Mouse (Mus musculus) kidney, postnatal 0 days (tissue): ENCODE results near the gene Carm1. TPM values are rescaled to one million over a fixed set of nuclear protein-coding genes. Genes with fewer than 3 reads are reported as not detected.
"Not testable (repeated sequence)": the region's sequence is repeated elsewhere in the genome, so short reads cannot be mapped to it uniquely, and the experiment has no call there.

ENCODE experiments used
- ATAC-seq: fragments of 200-750 bp; cut with Nextera tagmentation; replicated peaks from 2 replicates; pipeline ENCODE4 v1.8.0; 2017; ENCODE audit warnings: low read depth, moderate number of reproducible peaks, moderate TSS enrichment, moderate library complexity; ENCODE audit not compliant: low FRiP score
- DNase-seq: peaks from one replicate; pipeline ENCODE4 v3.0.0-alpha.2; 2016; ENCODE audit warnings: low spot score
- H3K27ac ChIP-seq: fragments of 300-500 bp; sonication (generic); 2 replicates; pipeline ENCODE4 v1.5.1; 2014; ENCODE audit warnings: mild to moderate bottlenecking
- H3K27me3 ChIP-seq: fragments of 300-500 bp; sonication (generic); 2 replicates; pipeline ENCODE4 v1.6.1; 2014; ENCODE audit warnings: low read length, mixed read lengths; ENCODE audit not compliant: insufficient read depth
- H3K36me3 ChIP-seq: fragments of 300-500 bp; sonication (generic); 2 replicates; pipeline ENCODE4 v1.6.1; 2014; ENCODE audit warnings: low read length, mixed read lengths; ENCODE audit not compliant: insufficient read depth
- H3K4me1 ChIP-seq: fragments of 300-500 bp; sonication (generic); replicated peaks from 2 replicates; pipeline ENCODE4 v1.6.1; 2014; ENCODE audit warnings: antibody characterized with exemption, low read length, mixed read lengths; ENCODE audit not compliant: insufficient read depth
- H3K4me2 ChIP-seq: fragments of 300-500 bp; sonication (generic); 2 replicates; pipeline ENCODE4 v1.6.1; 2014; ENCODE audit warnings: mild to moderate bottlenecking, low read length, moderate library complexity, mixed read lengths
- H3K4me3 ChIP-seq: fragments of 300-500 bp; sonication (generic); replicated peaks from 2 replicates; pipeline ENCODE4 v1.5.1; 2014; ENCODE audit warnings: low read depth, low read length
- H3K9ac ChIP-seq: fragments of 300-500 bp; sonication (generic); 2 replicates; pipeline ENCODE4 v1.6.1; 2014; ENCODE audit warnings: low read depth, low read length
- H3K9me3 ChIP-seq: fragments of 300-500 bp; sonication (generic); replicated peaks from 2 replicates; pipeline ENCODE4 v1.6.1; 2016; ENCODE audit warnings: low read length, inconsistent platforms, mixed read lengths
- CTCF ChIP-seq: IDR thresholded peaks from 2 replicates; pipeline ENCODE4 v1.5.1; 2016; ENCODE audit warnings: antibody characterized with exemption, low read depth, mild to moderate bottlenecking, moderate library complexity
- WGBS: fragments of 180-500 bp; shearing (Covaris S2); extraction: QIAGEN DNeasy Blood & Tissue Kit; methylation state at CpG from one replicate; pipeline ENCODE4 v1.1.7; 2014; 5-methylcytosine and 5-hydroxymethylcytosine counted together
- polyA plus RNA-seq: library from polyadenylated mRNA; unstranded; fragments of >200 nt; fragmentation: Nextera tagmentation; extraction: Ambion mirVana; gene quantifications from 2 replicates; pipeline ENCODE4 v1.2.1, GENCODE M21; 2015

Carm1 gene
- polyA plus RNA-seq, 1 experiment from 2014 or later: 26.3 TPM

DNA sequence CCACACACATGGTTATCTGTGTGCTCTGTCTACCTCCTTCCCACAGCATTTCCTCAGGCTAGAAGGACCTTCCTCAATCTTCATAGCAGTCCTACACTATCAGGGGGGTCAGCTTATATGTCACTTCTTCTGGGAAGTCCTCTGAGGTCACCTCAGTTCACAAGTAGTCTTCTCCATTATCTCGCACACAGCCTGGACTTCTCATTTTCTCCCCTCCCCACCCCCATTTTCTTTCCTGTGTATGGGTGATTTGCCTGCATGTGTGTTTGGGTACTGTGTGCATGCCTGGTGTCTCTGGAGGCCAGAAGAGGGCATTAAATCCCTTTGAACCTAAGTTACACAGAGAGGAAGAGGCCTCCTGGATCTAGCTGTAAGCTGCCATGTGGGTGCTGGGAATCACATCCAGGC is 18.8 kb upstream of the Carm1 start:
- Histone ChIP-seq H3K4me2 (no peak overlapping the region), H3K4me1 (no peaks in the 10 kb centered on the region), H3K27ac (no peak overlapping the region), H3K9me3 (no peaks in the 10 kb centered on the region), H3K27me3 (no peaks in the 10 kb centered on the region), H3K9ac (no peak overlapping the region), H3K36me3 (no peaks in the 10 kb centered on the region), H3K4me3 (no peak overlapping the region)
- ATAC-seq (no peak), DNase-seq (no peak)
- 67% methylated on average over 1 of the region's 1 CpGs for WGBS
- no peak for TF ChIP-seq CTCF

DNA sequence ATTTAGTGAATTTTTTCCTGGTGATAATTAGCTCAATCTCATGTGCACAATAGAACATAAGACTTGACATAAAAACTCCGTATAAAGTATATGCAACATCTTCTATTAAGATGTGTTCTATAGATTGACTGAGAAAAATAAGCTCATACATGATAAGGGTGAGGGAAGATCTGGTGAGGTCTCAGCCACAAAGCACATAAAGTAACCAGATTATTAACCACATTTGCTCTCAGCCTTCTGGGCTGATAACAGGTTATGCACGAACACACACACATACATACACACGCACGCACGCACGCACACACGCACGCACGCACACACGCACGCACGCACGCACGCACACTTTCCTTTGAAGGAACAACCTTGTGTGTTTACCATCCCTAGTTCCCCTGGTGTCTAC is 10.2 kb upstream of the Carm1 start:
- 90% methylated on average over 14 of the region's 14 CpGs for WGBS
- Histone ChIP-seq H3K4me1 (no peaks in the 10 kb centered on the region), H3K36me3 (no peaks in the 10 kb centered on the region), H3K9ac (no peak overlapping the region), H3K4me2 (no peak overlapping the region), H3K9me3 (no peaks in the 10 kb centered on the region), H3K4me3 (no peak overlapping the region), H3K27me3 (no peaks in the 10 kb centered on the region), H3K27ac (no peak overlapping the region)
- DNase-seq (no peak), ATAC-seq (no peak)
- no peak for TF ChIP-seq CTCF

DNA sequence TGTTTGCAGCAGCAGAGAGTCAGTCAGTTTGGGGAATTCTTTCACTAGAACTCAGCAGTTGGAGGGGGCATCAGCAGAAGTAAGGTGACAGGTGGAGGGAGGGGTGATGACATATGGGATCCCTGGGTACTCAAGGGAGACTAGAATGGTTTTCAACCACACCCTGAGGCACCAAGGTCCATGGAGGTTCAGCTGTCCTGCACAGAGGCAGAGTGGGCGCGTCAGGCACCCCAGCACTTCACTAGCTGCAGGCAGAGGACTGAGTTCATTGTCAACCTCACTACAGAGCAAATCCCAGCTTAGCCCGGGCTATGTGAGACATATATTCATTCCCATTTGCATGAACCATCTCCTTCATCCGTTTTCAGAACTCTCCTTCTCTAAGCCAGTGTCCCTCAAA is 9.7 kb upstream of the Carm1 start:
- WGBS: 61% methylated on average over 4 of the region's 4 CpGs
- ATAC-seq (no peak), DNase-seq (no peak)
- Histone ChIP-seq H3K9ac (no peak overlapping the region), H3K36me3 (no peaks in the 10 kb centered on the region), H3K27ac (no peak overlapping the region), H3K4me3 (no peak overlapping the region), H3K9me3 (no peaks in the 10 kb centered on the region), H3K4me1 (no peaks in the 10 kb centered on the region), H3K4me2 (no peak overlapping the region), H3K27me3 (no peaks in the 10 kb centered on the region)
- no peak for TF ChIP-seq CTCF

DNA sequence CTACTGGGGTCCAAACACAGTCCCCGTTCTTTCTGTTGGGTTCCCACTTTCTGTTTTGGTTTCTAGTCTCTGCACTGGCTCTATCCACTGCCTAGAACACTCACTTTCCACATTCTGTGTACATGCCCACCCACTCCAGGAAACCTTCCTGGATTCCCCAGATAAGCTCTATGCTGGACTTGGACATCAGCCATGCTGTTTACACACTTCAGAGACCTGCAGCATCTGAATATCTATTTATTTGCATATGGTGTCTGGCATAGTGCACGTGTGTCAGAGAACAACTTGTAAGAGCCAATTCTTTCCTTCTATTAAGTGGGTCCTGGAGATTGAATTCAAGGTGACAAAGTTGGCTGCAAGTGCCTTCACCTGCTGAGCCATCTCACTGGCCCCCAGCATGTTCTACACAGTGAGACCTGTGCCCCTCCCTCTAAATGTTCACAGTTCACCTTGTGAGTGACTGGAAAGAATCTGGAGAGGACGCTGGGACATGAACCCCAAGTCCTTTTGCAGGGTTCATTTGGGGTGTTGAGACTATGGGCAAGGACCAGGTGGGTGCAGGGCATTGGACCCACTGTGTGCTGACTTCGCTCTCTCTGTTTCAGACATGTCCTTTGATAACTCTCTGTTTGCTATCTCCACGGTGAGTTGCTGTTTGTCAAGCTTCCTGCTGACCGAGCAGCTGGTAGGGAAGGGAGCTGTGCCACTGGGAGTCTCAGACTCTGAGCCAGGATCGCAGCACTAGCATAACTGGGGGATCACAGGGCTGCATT is 6.5 kb upstream of the Carm1 start:
- no peak for TF ChIP-seq CTCF
- no peak for ATAC-seq
- DNase-seq: no peak

DNA sequence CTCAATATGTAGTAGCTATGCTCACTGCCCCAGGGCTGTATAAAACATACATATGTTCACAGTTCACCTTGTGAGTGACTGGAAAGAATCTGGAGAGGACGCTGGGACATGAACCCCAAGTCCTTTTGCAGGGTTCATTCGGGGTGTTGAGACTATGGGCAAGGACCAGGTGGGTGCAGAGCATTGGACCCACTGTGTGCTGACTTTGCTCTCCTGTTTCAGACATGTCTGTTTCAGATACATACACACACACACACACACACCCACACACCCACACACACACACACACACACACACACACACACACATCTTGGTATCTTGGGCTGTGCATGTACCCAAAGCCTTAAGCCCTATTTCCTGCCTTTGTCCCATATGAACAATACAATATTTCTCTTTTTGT is 4.7 kb upstream of the Carm1 start:
- not testable (repeated sequence) for H3K9ac ChIP-seq, H3K4me2 ChIP-seq, DNase-seq, H3K9me3 ChIP-seq, H3K4me3 ChIP-seq, H3K27me3 ChIP-seq, H3K27ac ChIP-seq, H3K4me1 ChIP-seq, H3K36me3 ChIP-seq, ATAC-seq
- WGBS: 97% methylated on average over 2 of the region's 2 CpGs

More for the DNA sequence above, 6.5 kb upstream of the Carm1 start:
- no peak overlapping the region for H3K4me2 ChIP-seq
- no peaks in the 10 kb centered on the region for H3K36me3 ChIP-seq
- no peak overlapping the region for H3K4me3 ChIP-seq
- no peak overlapping the region for H3K9ac ChIP-seq
- H3K27me3 ChIP-seq: no peaks in the 10 kb centered on the region
- 79% methylated on average over 7 of the region's 7 CpGs for WGBS
- 0 out of 2 replicates have a peak, but pooled peaks cover 4% of the 10 kb centered on the region for H3K4me1 ChIP-seq
- no peaks in the 10 kb centered on the region for H3K9me3 ChIP-seq
- H3K27ac ChIP-seq: no peak overlapping the region

DNA sequence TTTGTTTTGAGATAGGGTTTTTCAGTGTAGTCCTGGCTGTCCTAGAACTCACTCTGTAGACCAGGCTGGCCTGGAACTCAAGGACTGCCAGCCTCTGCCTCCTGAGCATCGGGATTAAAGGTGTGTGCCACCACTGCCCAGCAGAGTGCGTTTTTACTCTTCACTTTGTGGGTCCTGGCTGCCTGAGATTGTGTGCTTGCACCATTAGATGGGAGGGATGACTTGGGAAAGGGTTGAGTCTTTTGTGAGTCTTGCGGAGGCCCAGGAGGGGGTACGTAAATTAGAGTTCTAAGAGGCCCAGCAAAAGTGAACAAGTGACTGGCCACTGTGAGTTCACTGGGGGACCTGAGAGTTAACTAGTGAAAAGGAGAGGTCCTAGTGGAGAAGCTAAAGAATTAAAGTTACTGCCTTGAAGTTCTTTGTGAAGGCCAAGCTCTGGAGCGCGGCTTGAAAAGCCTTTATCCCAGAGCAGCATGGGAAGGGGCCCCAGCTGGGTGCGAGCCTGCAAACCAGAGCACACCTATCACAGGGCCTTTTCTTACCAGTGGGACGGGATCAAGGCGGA is 1.3 kb upstream of the Carm1 start:
- ATAC-seq (peak; percentile 74), DNase-seq (peak; percentile 86)
- Histone ChIP-seq H3K9me3 (no peaks in the 10 kb centered on the region), H3K4me3 (peak overlapping the region; percentile 51), H3K27ac (peak overlapping the region; percentile 97), H3K27me3 (no peaks in the 10 kb centered on the region), H3K4me2 (peak overlapping the region; percentile 87), H3K9ac (peak overlapping the region; percentile 61), H3K36me3 (no peaks in the 10 kb centered on the region; the same call in 1 of the 2 replicates), H3K4me1 (peaks cover 15% of the 10 kb centered on the region)
- WGBS: 8% methylated on average over 9 of the region's 9 CpGs
- no peak for TF ChIP-seq CTCF
